Mouse (Mus musculus): Measurements from ENCODE around the gene Katnal1.

DNA sequence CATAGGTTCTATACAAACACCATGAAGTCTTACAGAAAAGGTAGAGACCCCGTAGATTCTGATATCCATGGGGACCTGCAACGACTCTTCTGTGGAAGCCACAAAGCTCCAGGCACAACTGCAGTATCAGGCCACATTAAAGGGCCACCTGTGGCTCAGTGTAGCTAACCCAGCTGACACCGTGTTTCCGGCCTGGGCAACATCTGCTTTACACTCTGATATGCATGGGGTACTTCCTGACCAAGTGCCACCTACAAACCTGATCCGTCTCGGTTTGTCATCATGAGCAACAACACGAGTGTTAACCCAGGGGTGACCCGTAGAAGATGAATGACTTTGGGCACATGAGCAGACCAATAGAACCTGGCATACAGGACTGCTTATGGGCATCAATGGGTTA, 47.8 kb upstream of the Katnal1 start:
- TF ChIP-seq POLR2A (IDR thresholded peaks at IDR 0.05; ENCODE audit: low read depth, low read length) = no peak
- TF ChIP-seq CTCF (conservative IDR thresholded peaks at IDR 0.05 in 1 of 2, IDR thresholded peaks at IDR 0.05 in 1 of 2; ENCODE audit: low read depth in 2 of 2, low read length in 2 of 2) = no peak
- no peak for TF ChIP-seq BHLHE40 (IDR thresholded peaks at IDR 0.05; ENCODE audit: low read depth, low read length)
- no peak for TF ChIP-seq USF2 (conservative IDR thresholded peaks at IDR 0.05; ENCODE audit: low read depth, low read length)
- TF ChIP-seq E2F4 (IDR thresholded peaks at IDR 0.05; ENCODE audit: insufficient replicate concordance, low read depth, low read length) = no peak
- no peak for TF ChIP-seq NELFE (IDR thresholded peaks at IDR 0.05; ENCODE audit: low read depth, low read length)
- TF ChIP-seq PAX5 (IDR thresholded peaks at IDR 0.05; ENCODE audit: low read length) = no peak
- no peak for TF ChIP-seq EP300 (IDR thresholded peaks at IDR 0.05; ENCODE audit: low read length)
- no peak for TF ChIP-seq SIN3A (IDR thresholded peaks at IDR 0.05; ENCODE audit: low read length)
- TF ChIP-seq USF1 (IDR thresholded peaks at IDR 0.05; ENCODE audit: low read depth, low read length) = no peak
- no peak for TF ChIP-seq UBTF (IDR thresholded peaks at IDR 0.05; ENCODE audit: low read depth, low read length)
- no peak for TF ChIP-seq ZNF384 (IDR thresholded peaks at IDR 0.05; ENCODE audit: low read depth, low read length)
